Mouse (Mus musculus) cerebellum, postnatal 4 days (tissue): ENCODE measurements around the gene Ryr1.
"Not testable (repeated sequence)": the region's sequence is repeated elsewhere in the genome, so short reads cannot be mapped to it uniquely, and the experiment has no call there.

Experiments
- DNase-seq, 2 experiments: peaks; one replicate each; pipeline ENCODE4 v3.0.0; 2022; ENCODE audit warnings: low spot score in 2 of 2, mixed read lengths in 1 of 2

The Ryr1 gene

DNA sequence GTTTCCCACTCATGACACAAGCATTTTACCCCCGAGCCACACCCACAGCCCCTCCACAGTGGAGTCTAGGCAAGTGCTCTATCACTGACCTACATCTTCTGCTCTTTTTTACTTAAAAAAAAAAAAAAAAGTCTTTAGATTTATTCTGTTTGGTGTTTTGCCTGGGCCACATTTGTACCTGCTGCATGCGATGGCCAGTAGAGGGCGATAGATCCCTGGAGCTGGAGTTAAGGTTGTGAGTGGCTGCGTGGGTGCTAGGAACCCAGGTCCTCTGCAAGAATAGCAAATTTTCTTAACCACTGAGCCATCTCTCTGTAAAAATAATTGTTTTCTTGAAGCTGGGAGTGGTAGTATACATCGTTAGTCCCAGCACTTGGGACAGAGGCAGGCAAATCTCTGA lies 133.4 kb downstream of the Ryr1 start:
- no peak for DNase-seq

- DNase-seq, result no peak
Observed at GRCm38 (mm10) chr7:28990766-28991273, 134.2 kb downstream of the Ryr1 start.

DNA sequence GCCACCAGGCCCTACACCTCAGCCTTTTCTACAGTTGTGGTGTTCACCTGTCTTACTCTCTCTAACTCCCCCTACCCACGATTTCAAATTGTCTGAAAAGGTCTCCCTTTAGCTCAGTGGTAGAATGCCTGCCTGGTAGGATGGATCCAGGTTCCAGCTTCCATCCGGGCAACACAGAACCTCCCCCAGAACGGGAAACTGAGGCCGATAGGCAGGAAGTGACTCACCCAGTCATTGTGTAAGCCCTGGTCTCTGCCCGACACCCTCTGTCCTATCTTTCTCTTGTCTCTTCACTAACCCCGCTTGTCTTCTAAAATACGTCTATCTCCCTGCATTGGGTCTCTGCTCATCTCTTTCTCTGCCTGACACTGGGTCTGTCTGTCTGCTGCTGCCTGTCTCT lies 139.8 kb downstream of the Ryr1 start:
- no peak for DNase-seq

- no peak for DNase-seq
Observed at GRCm38 (mm10) chr7:28984452-28984851, 140.5 kb downstream of the Ryr1 start.

GRCm38 (mm10) chr7:28983849-28984248 lies 141.1 kb downstream of the Ryr1 start:
- DNase-seq, result no peak

GRCm38 (mm10) chr7:28983141-28983564 lies 141.8 kb downstream of the Ryr1 start:
- no peak for DNase-seq

- no peak for DNase-seq
Observed at GRCm38 (mm10) chr7:28982274-28983013, 142.5 kb downstream of the Ryr1 start.

DNA sequence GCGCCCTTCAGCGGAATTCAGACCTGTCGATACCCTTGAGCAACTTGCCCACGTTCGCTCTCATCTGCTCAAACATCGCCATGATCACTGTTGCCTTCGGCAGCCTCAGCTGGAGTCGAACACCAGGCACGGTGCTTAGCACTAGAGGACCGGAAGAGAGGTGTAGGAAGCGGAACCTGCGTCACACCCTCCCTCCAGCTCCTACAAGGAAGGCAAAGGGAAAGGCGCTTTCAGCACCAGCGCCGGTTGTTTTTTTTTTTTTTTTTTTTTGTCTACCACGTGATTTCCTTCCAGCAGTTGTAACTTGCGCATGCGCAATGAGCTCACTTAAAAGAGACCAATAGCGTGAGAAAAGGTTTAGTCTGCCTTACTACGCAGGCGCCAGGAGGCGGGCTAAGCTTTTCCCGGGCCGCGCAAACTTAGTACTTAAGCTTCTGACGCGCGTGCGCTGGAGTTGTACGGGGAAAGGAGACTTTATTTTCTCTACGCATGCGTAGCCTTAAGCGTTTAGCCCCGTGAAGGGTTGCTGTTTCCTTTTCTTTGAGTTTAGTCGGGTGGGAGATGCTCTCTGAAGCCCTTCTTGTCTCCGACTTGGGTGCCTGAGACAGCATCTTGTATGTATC lies 143.2 kb downstream of the Ryr1 start, which contains the start of the genes Eif3k and Map4k1:
TSS of gene Eif3k (minus strand) at position 214 of the 623 bp plus-strand sequence.
TSS of gene Map4k1 (plus strand) at position 400 of the 623 bp plus-strand sequence.
- peak; percentile 79 to 93 for DNase-seq

DNA sequence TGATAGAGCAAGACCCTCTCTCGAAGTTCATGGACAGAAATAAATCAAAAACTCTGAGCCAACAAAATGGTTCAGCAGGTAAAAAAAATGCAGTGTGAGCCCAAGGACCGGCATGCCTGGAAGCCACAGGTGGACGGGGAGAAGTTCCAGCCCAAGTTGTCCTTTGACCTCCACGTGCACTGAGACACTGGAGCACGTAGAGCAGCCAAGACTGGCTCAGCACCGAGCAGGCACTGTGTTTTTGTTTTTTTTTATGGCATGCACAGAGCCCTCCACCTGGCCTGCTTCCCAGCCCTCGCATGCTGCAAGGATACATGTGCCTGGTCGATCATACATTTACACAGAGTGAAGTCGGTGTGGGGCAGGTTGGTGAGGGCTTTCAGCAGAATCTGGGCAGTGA lies 147.4 kb downstream of the Ryr1 start:
- DNase-seq, result no peak

- DNase-seq, result no peak
Observed at GRCm38 (mm10) chr7:28973025-28973424, 152.0 kb downstream of the Ryr1 start.

- DNase-seq, result peak; percentile 60 to 83
Observed at GRCm38 (mm10) chr7:28972542-28972985, 152.4 kb downstream of the Ryr1 start.

- DNase-seq, result no peak
Observed at GRCm38 (mm10) chr7:28971770-28972269, 153.2 kb downstream of the Ryr1 start.

- DNase-seq, result no peak
Observed at GRCm38 (mm10) chr7:28971029-28971428, 153.9 kb downstream of the Ryr1 start.

- DNase-seq, result no peak
Observed at GRCm38 (mm10) chr7:28969672-28970394, 155.1 kb downstream of the Ryr1 start.

GRCm38 (mm10) chr7:28969271-28969670 lies 155.7 kb downstream of the Ryr1 start:
- no peak for DNase-seq

GRCm38 (mm10) chr7:28968120-28968519 lies 156.9 kb downstream of the Ryr1 start:
- not testable (repeated sequence) for DNase-seq

- DNase-seq, result no peak
Observed at GRCm38 (mm10) chr7:28966751-28967505, 158.1 kb downstream of the Ryr1 start.

- DNase-seq, result no peak
Observed at GRCm38 (mm10) chr7:28966181-28966580, 158.8 kb downstream of the Ryr1 start.

DNA sequence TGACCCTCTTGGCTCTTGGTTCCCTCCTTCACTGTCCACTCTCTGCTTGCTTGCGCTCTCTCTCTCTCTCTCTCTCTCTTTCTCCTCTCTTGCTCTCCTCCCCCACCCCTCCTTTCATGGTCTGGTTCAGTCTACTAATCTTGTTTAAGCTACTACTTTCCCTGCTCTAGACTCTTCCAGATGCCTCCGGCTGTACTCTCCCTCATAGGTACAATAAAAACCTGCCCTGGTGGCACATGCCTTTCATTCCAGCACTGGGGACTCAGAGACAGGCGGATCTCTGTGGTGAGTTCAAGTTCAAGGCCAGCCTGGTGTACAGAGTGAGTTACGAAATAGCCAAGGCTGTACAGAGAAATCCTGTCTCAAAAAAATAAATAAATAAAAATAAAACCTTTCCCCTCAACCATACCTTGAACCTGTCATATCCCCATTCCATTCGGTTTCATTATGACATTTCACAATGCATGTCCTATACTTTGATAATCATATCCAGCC lies 159.6 kb downstream of the Ryr1 start:
- DNase-seq, result no peak

DNA sequence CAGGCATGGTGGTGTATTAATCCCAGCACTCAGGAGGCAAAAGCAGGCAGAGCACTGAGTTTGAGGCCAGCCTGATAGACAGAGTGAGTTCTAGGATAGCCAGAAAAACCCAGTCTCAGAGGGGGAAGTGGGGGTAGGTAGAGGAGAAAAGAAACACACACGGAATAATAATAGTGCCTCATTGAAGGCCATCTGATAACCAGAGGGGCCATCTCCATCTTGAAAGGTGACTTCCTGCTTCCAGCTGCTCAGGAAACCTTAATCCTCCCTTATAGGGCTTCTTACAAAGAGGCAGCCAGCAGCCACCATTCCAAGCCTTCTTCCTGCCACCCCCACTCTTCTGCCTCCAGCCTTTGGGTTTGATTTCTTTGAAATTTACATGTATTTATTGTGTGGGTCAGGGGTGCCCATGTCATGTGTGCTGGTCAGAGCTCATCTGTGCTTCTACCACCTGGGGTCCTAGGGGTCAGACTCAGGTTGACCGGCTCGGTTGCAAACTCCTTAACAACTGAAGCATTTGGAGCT lies 161.5 kb downstream of the Ryr1 start:
- no peak for DNase-seq
